Mouse (Mus musculus): ENCODE measurements around the gene P3h3.

- TF ChIP-seq POLR2A (IDR thresholded peaks at IDR 0.05; ENCODE audit: control insufficient read depth, extremely low read depth, insufficient read depth, low read length, poor library complexity) (no peak), CTCF (IDR thresholded peaks at IDR 0.05; ENCODE audit: borderline replicate concordance, control insufficient read depth, extremely low read depth, insufficient read depth, low read length, poor library complexity) (no peak)
These were observed 47.6 kb downstream of the P3h3 start for GRCm38 (mm10) chr6:124809775-124810538.
